Mouse (Mus musculus): ENCODE data around the gene Zfp553.

- TF ChIP-seq POLR2A (IDR thresholded peaks at IDR 0.05; ENCODE audit: borderline replicate concordance, insufficient read depth, low read length) (no peak), CTCF (IDR thresholded peaks at IDR 0.05; ENCODE audit: borderline replicate concordance, insufficient read depth, low read depth, low read length) (no peak)
Measured at GRCm38 (mm10) chr7:127223515-127224478, 9.1 kb upstream of the Zfp553 start.
